Mouse (Mus musculus): ENCODE results near the gene Malsu1.

- TF ChIP-seq CTCF (IDR thresholded peaks at IDR 0.05; ENCODE audit: borderline replicate concordance, extremely low read depth, insufficient read depth, insufficient read length) (no peak), POLR2A (IDR thresholded peaks at IDR 0.05; ENCODE audit: borderline replicate concordance, extremely low read depth, insufficient read depth, insufficient read length, poor library complexity, severe bottlenecking) (no peak)
Observed at GRCm38 (mm10) chr6:49114457-49114856, 40.9 kb downstream of the Malsu1 start.

Data from brain, embryonic 14.5 days (tissue).